Mouse (Mus musculus): ENCODE data around the gene Olfr798. TPM values are rescaled to one million over a fixed set of nuclear protein-coding genes. Genes with fewer than 3 reads are reported as not detected.

The Olfr798 gene
- 0.04 and 0.12 TPM in 2 replicates for polyA plus RNA-seq (2015; fragmentation: Nextera tagmentation; extraction: Ambion mirVana)

DNA sequence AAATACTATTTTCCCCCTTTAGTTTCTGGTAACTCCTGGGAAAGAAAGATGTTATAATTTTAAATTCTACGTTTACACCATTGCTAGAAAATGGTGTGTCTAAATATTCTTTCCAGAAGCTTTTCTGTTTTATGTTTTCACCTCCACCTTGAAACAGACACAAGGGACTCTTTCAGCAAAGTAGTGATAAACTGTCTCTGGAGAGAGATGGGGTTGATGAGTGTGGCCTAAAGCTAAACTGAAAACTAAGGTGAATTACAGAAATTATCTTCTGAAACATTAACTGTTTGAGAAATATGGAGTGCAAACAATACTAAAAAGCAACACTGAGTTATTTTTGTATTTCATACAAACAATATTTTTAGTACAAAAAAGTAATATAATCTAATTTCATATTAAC is at the start of gene Olfr798:
Gene Olfr798, minus strand, starts transcription at position 101 of the 400 bp plus-strand sequence.
- Histone ChIP-seq H3K9ac (no peak within 1 kb of the TSS), H3K4me3 (replicated peaks) (no peak within 1 kb of the TSS), H3K4me1 (no peaks in the 10 kb centered on the region), H3K4me2 (replicated peaks) (no peak within 1 kb of the TSS), H3K27ac (replicated peaks) (no peak within 1 kb of the TSS), H3K9me3 (replicated peaks) (no peaks in the 10 kb centered on the region), H3K36me3 (no peaks in the 10 kb centered on the region), H3K27me3 (no peaks in the 10 kb centered on the region)
- WGBS = 63% methylated on average over 1 of the region's 1 CpGs
- no peak for ATAC-seq (ENCODE audit: insufficient number of reproducible peaks, low FRiP score, low TSS enrichment, low read depth)

GRCm38 (mm10) chr10:129673765-129674164 is 46.0 kb upstream of the Olfr798 start, which contains the start of gene Olfr801:
Gene Olfr801, minus strand, starts transcription at chr10:129673865.
- Histone ChIP-seq H3K4me3 (replicated peaks) (no peak within 1 kb of the TSS), H3K36me3 (no peaks in the 10 kb centered on the region), H3K9me3 (replicated peaks) (no peaks in the 10 kb centered on the region), H3K27ac (replicated peaks) (no peak within 1 kb of the TSS), H3K4me1 (no peaks in the 10 kb centered on the region), H3K27me3 (no peaks in the 10 kb centered on the region), H3K9ac (no peak within 1 kb of the TSS), H3K4me2 (replicated peaks) (no peak within 1 kb of the TSS)
- 65% methylated on average over 1 of the region's 1 CpGs for WGBS
- ATAC-seq (ENCODE audit: insufficient number of reproducible peaks, low FRiP score, low TSS enrichment, low read depth) = no peak

DNA sequence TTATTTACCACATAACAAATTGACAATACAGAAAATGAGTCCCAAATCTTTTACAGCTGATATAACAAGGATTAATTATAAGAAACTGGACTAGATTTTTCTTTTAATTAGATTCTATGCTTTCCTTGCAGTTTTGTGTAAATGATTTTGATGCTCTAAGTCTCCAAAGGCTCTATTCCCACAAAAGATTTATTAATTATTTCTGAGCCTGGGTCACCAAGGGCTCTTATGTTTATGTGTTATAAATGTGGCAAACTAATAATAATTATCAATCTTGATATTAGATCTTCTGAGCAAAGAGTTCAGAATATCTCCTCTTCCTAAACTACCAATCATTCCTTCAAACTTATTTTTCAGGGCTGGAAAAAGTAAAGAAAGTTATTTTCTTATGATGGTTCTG is 29.7 kb upstream of the Olfr798 start, which contains the start of gene Olfr800:
Gene Olfr800, plus strand, starts transcription at position 301 of the 400 bp plus-strand sequence.
- H3K9ac ChIP-seq = no peak within 1 kb of the TSS
- H3K9me3 ChIP-seq (replicated peaks) = no peaks in the 10 kb centered on the region
- H3K27me3 ChIP-seq = no peaks in the 10 kb centered on the region
- no peak within 1 kb of the TSS for H3K4me2 ChIP-seq (replicated peaks)
- no peak within 1 kb of the TSS for H3K4me3 ChIP-seq (replicated peaks)
- H3K36me3 ChIP-seq = no peaks in the 10 kb centered on the region
- no peak within 1 kb of the TSS for H3K27ac ChIP-seq (replicated peaks)
- no peak for ATAC-seq (ENCODE audit: insufficient number of reproducible peaks, low FRiP score, low TSS enrichment, low read depth)
- no peaks in the 10 kb centered on the region for H3K4me1 ChIP-seq

GRCm38 (mm10) chr10:129651763-129652162 is 24.0 kb upstream of the Olfr798 start:
- 82% methylated on average over 1 of the region's 1 CpGs for WGBS
- Histone ChIP-seq H3K4me1 (no peaks in the 10 kb centered on the region), H3K27me3 (no peaks in the 10 kb centered on the region), H3K4me3 (replicated peaks) (no peak overlapping the region), H3K9ac (no peak overlapping the region), H3K36me3 (no peaks in the 10 kb centered on the region), H3K4me2 (replicated peaks) (no peak overlapping the region), H3K9me3 (replicated peaks) (no peaks in the 10 kb centered on the region), H3K27ac (replicated peaks) (no peak overlapping the region)
- no peak for ATAC-seq (ENCODE audit: insufficient number of reproducible peaks, low FRiP score, low TSS enrichment, low read depth)

- Histone ChIP-seq H3K36me3 (no peaks in the 10 kb centered on the region), H3K27me3 (no peaks in the 10 kb centered on the region), H3K9ac (no peak within 1 kb of the TSS), H3K4me2 (replicated peaks) (no peak within 1 kb of the TSS), H3K9me3 (replicated peaks) (no peaks in the 10 kb centered on the region), H3K27ac (replicated peaks) (no peak within 1 kb of the TSS), H3K4me3 (replicated peaks) (no peak within 1 kb of the TSS), H3K4me1 (no peaks in the 10 kb centered on the region)
- 16% methylated on average over 1 of the region's 1 CpGs for WGBS
- no peak for ATAC-seq (ENCODE audit: insufficient number of reproducible peaks, low FRiP score, low TSS enrichment, low read depth)
Observed at GRCm38 (mm10) chr10:129637184-129637583, 9.4 kb upstream of the Olfr798 start, which contains the start of gene Olfr799. Gene Olfr799, plus strand, starts transcription at chr10:129637484.

- Histone ChIP-seq H3K27ac (replicated peaks) (no peak overlapping the region), H3K4me1 (no peaks in the 10 kb centered on the region), H3K9me3 (replicated peaks) (no peaks in the 10 kb centered on the region), H3K4me2 (replicated peaks) (no peak overlapping the region), H3K27me3 (no peaks in the 10 kb centered on the region), H3K4me3 (replicated peaks) (no peak overlapping the region), H3K36me3 (no peaks in the 10 kb centered on the region), H3K9ac (no peak overlapping the region)
- no peak for ATAC-seq (ENCODE audit: insufficient number of reproducible peaks, low FRiP score, low TSS enrichment, low read depth)
Observed at GRCm38 (mm10) chr10:129623251-129623650, 4.5 kb downstream of the Olfr798 start.

DNA sequence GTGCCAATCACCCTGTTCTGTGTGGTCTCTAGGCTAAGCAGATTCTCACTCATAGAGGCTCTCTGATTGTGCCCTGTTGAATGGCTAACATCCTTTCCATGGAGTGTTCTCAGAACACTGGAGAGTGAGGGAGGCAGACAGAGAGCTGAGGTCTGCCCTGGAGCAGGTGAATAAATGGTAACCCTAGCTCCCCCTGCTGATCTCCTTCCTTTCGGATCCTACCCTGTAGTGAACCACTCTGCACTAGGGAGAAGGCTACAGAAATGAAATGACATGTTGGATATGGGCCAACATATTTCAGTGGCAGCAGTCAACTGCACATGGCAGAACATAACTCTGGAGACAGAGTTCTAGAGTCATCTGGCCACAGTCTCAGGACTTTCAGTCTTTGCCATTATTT is 6.0 kb downstream of the Olfr798 start:
- WGBS = 30% methylated on average over 1 of the region's 1 CpGs
- Histone ChIP-seq H3K27me3 (no peaks in the 10 kb centered on the region), H3K4me2 (replicated peaks) (no peak overlapping the region), H3K9ac (no peak overlapping the region), H3K36me3 (no peaks in the 10 kb centered on the region), H3K9me3 (replicated peaks) (no peaks in the 10 kb centered on the region), H3K4me1 (no peaks in the 10 kb centered on the region), H3K27ac (replicated peaks) (no peak overlapping the region), H3K4me3 (replicated peaks) (no peak overlapping the region)
- ATAC-seq (ENCODE audit: insufficient number of reproducible peaks, low FRiP score, low TSS enrichment, low read depth) = no peak; the same call in 1 of the 2 replicates

DNA sequence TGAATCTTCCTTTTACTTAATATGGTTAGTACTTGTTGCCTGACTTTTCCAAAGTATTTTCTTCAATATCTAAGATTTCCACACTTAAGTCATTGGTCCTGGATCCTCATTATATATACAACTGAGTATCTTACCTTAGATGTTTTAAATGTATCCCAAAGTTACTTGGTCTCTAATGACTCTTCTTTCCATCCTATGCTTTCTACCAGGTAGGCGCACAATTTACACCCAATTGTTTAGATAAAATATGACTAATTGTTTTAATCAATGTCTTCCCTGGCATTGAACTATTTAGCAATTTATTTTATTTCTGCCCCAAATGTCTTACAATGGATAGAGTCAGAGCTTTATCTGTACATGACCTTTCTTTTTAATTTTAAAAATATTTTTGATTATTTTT is 15.3 kb downstream of the Olfr798 start, which contains the start of gene Olfr796:
Gene Olfr796, minus strand, starts transcription at position 101 of the 400 bp plus-strand sequence.
- H3K4me1 ChIP-seq = no peaks in the 10 kb centered on the region
- no peaks in the 10 kb centered on the region for H3K9me3 ChIP-seq (replicated peaks)
- no peaks in the 10 kb centered on the region for H3K36me3 ChIP-seq
- 86% methylated on average over 1 of the region's 1 CpGs for WGBS
- no peak within 1 kb of the TSS for H3K9ac ChIP-seq
- H3K27ac ChIP-seq (replicated peaks) = no peak within 1 kb of the TSS
- H3K27me3 ChIP-seq = no peaks in the 10 kb centered on the region
- H3K4me2 ChIP-seq (replicated peaks) = no peak within 1 kb of the TSS
- no peak within 1 kb of the TSS for H3K4me3 ChIP-seq (replicated peaks)
- no peak for ATAC-seq (ENCODE audit: insufficient number of reproducible peaks, low FRiP score, low TSS enrichment, low read depth)

GRCm38 (mm10) chr10:129577066-129577465 is 50.7 kb downstream of the Olfr798 start:
- Histone ChIP-seq H3K9ac (no peak overlapping the region), H3K4me2 (replicated peaks) (no peak overlapping the region), H3K36me3 (no peaks in the 10 kb centered on the region), H3K27me3 (no peaks in the 10 kb centered on the region), H3K4me3 (replicated peaks) (no peak overlapping the region), H3K27ac (replicated peaks) (no peak overlapping the region), H3K9me3 (replicated peaks) (no peaks in the 10 kb centered on the region), H3K4me1 (no peaks in the 10 kb centered on the region)
- no peak for ATAC-seq (ENCODE audit: insufficient number of reproducible peaks, low FRiP score, low TSS enrichment, low read depth)
- WGBS = 64% methylated on average over 1 of the region's 1 CpGs

Small RNAs within 50 kb of the gene (microRNA-seq; reads per million reads assigned to microRNA genes)
- not detected for gene Gm23252 (ENCODE audit: borderline number of aligned reads)

Other genes with a start within 250 kb of the Olfr798 start
- gene Olfr784, start 243.9 kb downstream of the Olfr798 start, polyA plus RNA-seq (2015; fragmentation: Nextera tagmentation; extraction: Ambion mirVana) = 0.07 TPM in 1 of 2 replicates, not detected in the other
- gene Olfr785, start 222.5 kb downstream of the Olfr798 start, polyA plus RNA-seq (2015; fragmentation: Nextera tagmentation; extraction: Ambion mirVana) = not detected in 2 replicates
- gene Olfr786, start 200.6 kb downstream of the Olfr798 start, polyA plus RNA-seq (2015; fragmentation: Nextera tagmentation; extraction: Ambion mirVana) = 0.17 TPM in 1 of 2 replicates, not detected in the other
- gene Olfr787, start 166.1 kb downstream of the Olfr798 start, polyA plus RNA-seq (2015; fragmentation: Nextera tagmentation; extraction: Ambion mirVana) = not detected in 2 replicates
- not detected in 2 replicates for gene Olfr788, start 156.9 kb downstream of the Olfr798 start, polyA plus RNA-seq (2015; fragmentation: Nextera tagmentation; extraction: Ambion mirVana)
- gene Olfr789, start 143.2 kb downstream of the Olfr798 start, polyA plus RNA-seq (2015; fragmentation: Nextera tagmentation; extraction: Ambion mirVana) = 0.05 TPM in 1 of 2 replicates, not detected in the other
- not detected in 2 replicates for gene Olfr790, start 129.4 kb downstream of the Olfr798 start, polyA plus RNA-seq (2015; fragmentation: Nextera tagmentation; extraction: Ambion mirVana)
- 0.07 and 0.21 TPM in 2 replicates for gene Olfr791, start 106.1 kb downstream of the Olfr798 start, polyA plus RNA-seq (2015; fragmentation: Nextera tagmentation; extraction: Ambion mirVana)
- 0.24 TPM in 1 of 2 replicates, not detected in the other for gene Olfr792, start 88.8 kb downstream of the Olfr798 start, polyA plus RNA-seq (2015; fragmentation: Nextera tagmentation; extraction: Ambion mirVana)
- gene Olfr794, start 60.3 kb downstream of the Olfr798 start, polyA plus RNA-seq (2015; fragmentation: Nextera tagmentation; extraction: Ambion mirVana) = not detected in 2 replicates
- not detected in 2 replicates for gene Olfr796, start 15.4 kb downstream of the Olfr798 start, polyA plus RNA-seq (2015; fragmentation: Nextera tagmentation; extraction: Ambion mirVana)
- gene Olfr799, start 9.6 kb upstream of the Olfr798 start, polyA plus RNA-seq (2015; fragmentation: Nextera tagmentation; extraction: Ambion mirVana) = not detected in 2 replicates
- not detected in 2 replicates for gene Olfr800, start 29.8 kb upstream of the Olfr798 start, polyA plus RNA-seq (2015; fragmentation: Nextera tagmentation; extraction: Ambion mirVana)
- gene Olfr801, start 45.9 kb upstream of the Olfr798 start, polyA plus RNA-seq (2015; fragmentation: Nextera tagmentation; extraction: Ambion mirVana) = not detected in 2 replicates
- gene Olfr802, start 60.2 kb upstream of the Olfr798 start, polyA plus RNA-seq (2015; fragmentation: Nextera tagmentation; extraction: Ambion mirVana) = 0.03 and 0.07 TPM in 2 replicates
- not detected in 2 replicates for gene Olfr803, start 66.4 kb upstream of the Olfr798 start, polyA plus RNA-seq (2015; fragmentation: Nextera tagmentation; extraction: Ambion mirVana)
- gene Olfr804, start 75.3 kb upstream of the Olfr798 start, polyA plus RNA-seq (2015; fragmentation: Nextera tagmentation; extraction: Ambion mirVana) = not detected in 2 replicates
- 0.05 TPM in 1 of 2 replicates, not detected in the other for gene Olfr805, start 101.4 kb upstream of the Olfr798 start, polyA plus RNA-seq (2015; fragmentation: Nextera tagmentation; extraction: Ambion mirVana)
- not detected in 2 replicates for gene Olfr806, start 114.0 kb upstream of the Olfr798 start, polyA plus RNA-seq (2015; fragmentation: Nextera tagmentation; extraction: Ambion mirVana)
- gene Olfr807, start 129.9 kb upstream of the Olfr798 start, polyA plus RNA-seq (2015; fragmentation: Nextera tagmentation; extraction: Ambion mirVana) = 0.17 TPM in 1 of 2 replicates, not detected in the other
- gene Olfr808, start 137.5 kb upstream of the Olfr798 start, polyA plus RNA-seq (2015; fragmentation: Nextera tagmentation; extraction: Ambion mirVana) = not detected in 2 replicates
- 0.17 TPM in 1 of 2 replicates, not detected in the other for gene Olfr809, start 146.7 kb upstream of the Olfr798 start, polyA plus RNA-seq (2015; fragmentation: Nextera tagmentation; extraction: Ambion mirVana)
- 0.26 and 0.44 TPM in 2 replicates for gene Olfr810, start 167.0 kb upstream of the Olfr798 start, polyA plus RNA-seq (2015; fragmentation: Nextera tagmentation; extraction: Ambion mirVana)
- not detected in 2 replicates for gene Olfr811, start 176.5 kb upstream of the Olfr798 start, polyA plus RNA-seq (2015; fragmentation: Nextera tagmentation; extraction: Ambion mirVana)
- gene Olfr812, start 218.2 kb upstream of the Olfr798 start, polyA plus RNA-seq (2015; fragmentation: Nextera tagmentation; extraction: Ambion mirVana) = 0.13 and 0.41 TPM in 2 replicates
- gene Olfr813, start 227.4 kb upstream of the Olfr798 start, polyA plus RNA-seq (2015; fragmentation: Nextera tagmentation; extraction: Ambion mirVana) = 0.20 and 0.33 TPM in 2 replicates

Data from embryonic facial prominence, embryonic 15.5 days (tissue).